Mouse (Mus musculus) lung, postnatal 0 days (tissue): Measurements from ENCODE around the gene Svop.

Experiments used
- CTCF ChIP-seq: IDR thresholded peaks from 2 replicates; pipeline ENCODE4 v1.5.1; 2016; ENCODE audit warnings: antibody characterized with exemption, mild to moderate bottlenecking
- EP300 ChIP-seq: IDR thresholded peaks from 2 replicates; pipeline ENCODE4 v1.6.1; 2016; ENCODE audit warnings: antibody characterized with exemption, mild to moderate bottlenecking, control low read depth

GRCm38 (mm10) chr5:114137481-114138276, 46.3 kb upstream of the Svop start:
- TF ChIP-seq EP300, result no peak
- TF ChIP-seq CTCF, result no peak
